Mouse (Mus musculus) hindbrain, embryonic 13.5 days (tissue): ENCODE data around the gene Parvb. TPM values are rescaled to one million over a fixed set of nuclear protein-coding genes. Genes with fewer than 3 reads are reported as not detected.

Source experiments
- ATAC-seq: fragments of 200-750 bp; cut with Nextera tagmentation; 2 replicates; pipeline ENCODE4 v1.8.0; 2017; ENCODE audit warnings: moderate TSS enrichment; ENCODE audit not compliant: low FRiP score
- H3K27ac ChIP-seq: fragments of 300-500 bp; sonication (generic); 2 replicates; pipeline ENCODE4 v1.5.1; 2015; ENCODE audit warnings: inconsistent platforms, mild to moderate bottlenecking, moderate library complexity
- H3K27me3 ChIP-seq: fragments of 300-500 bp; sonication (generic); 2 replicates; pipeline ENCODE4 v1.6.1; 2015; ENCODE audit warnings: mild to moderate bottlenecking, inconsistent platforms
- H3K36me3 ChIP-seq: fragments of 300-500 bp; sonication (generic); 2 replicates; pipeline ENCODE4 v1.6.1; 2015; ENCODE audit warnings: mild to moderate bottlenecking, inconsistent platforms
- H3K4me1 ChIP-seq: fragments of 300-500 bp; sonication (generic); replicated peaks from 2 replicates; pipeline ENCODE4 v1.6.1; 2015; ENCODE audit warnings: inconsistent platforms
- H3K4me2 ChIP-seq: fragments of 300-500 bp; sonication (generic); 2 replicates; pipeline ENCODE4 v1.6.1; 2015; ENCODE audit warnings: inconsistent platforms, mild to moderate bottlenecking, moderate library complexity
- H3K4me3 ChIP-seq: fragments of 300-500 bp; sonication (generic); 2 replicates; pipeline ENCODE4 v1.5.1; 2015; ENCODE audit warnings: mild to moderate bottlenecking, inconsistent platforms
- H3K9ac ChIP-seq: fragments of 300-500 bp; sonication (generic); 2 replicates; pipeline ENCODE4 v1.6.1; 2015; ENCODE audit warnings: mild to moderate bottlenecking, inconsistent platforms
- H3K9me3 ChIP-seq: fragments of 300-500 bp; sonication (generic); 2 replicates; pipeline ENCODE4 v1.6.1; 2016; ENCODE audit warnings: inconsistent platforms
- WGBS: fragments of 180-500 bp; shearing (Covaris S2); methylation state at CpG from one replicate; pipeline ENCODE4 v1.1.7; 2015; 5-methylcytosine and 5-hydroxymethylcytosine counted together
- polyA plus RNA-seq: library from polyadenylated mRNA; unstranded; fragments of >200 nt; fragmentation: Nextera tagmentation; extraction: Ambion mirVana; gene quantifications from 2 replicates; pipeline ENCODE4 v1.2.1, GENCODE M21; 2015

Parvb gene
- polyA plus RNA-seq, 1 experiment from 2014 or later, result 3.9 TPM

DNA sequence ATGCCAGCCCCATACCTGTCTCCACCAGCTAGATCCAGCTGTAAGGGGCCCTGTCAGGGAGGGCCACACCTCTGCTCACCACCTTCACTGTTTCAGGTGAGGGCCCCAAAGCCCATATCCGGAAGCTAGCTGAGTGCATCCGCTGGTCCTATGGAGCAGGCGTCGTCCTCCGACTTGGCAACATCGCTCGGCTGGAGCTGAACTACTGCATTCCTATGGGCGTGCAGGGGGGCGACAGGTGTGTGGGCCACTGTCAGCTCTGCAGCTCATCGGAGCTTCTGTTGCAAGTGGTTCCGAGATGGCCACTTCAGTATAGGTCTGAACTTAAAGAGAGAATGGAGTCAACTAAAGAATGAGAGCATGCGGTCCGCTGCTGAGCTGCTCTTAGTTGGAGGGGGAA is 20.9 kb upstream of the Parvb start:
- Histone ChIP-seq H3K9ac (no peak overlapping the region), H3K4me1 (peaks cover 30% of the 10 kb centered on the region), H3K36me3 (peaks cover 67% of the 10 kb centered on the region), H3K27ac (no peak overlapping the region), H3K27me3 (no peaks in the 10 kb centered on the region), H3K4me3 (no peak overlapping the region), H3K9me3 (no peaks in the 10 kb centered on the region), H3K4me2 (no peak overlapping the region)
- WGBS, result 93% methylated on average over 13 of the region's 13 CpGs
- ATAC-seq, result no peak

DNA sequence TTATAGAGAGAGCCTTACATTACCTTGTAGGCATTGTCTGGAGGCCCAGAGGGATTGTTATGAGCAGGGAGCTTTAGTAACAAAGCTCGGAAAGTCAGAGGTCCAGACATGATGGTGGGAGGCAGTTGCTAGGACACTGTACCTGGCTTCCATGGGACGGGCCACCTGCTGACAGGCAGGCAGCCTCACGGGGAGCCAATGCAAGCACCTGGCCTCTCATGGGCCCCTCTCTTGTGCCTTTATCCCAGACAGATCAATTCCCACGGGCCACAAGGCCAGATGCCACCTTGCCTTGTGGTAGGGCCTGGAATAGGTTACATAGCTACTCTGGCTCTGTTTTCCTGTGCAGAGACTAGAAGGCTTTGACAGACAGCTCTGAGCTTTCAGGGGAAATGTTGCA is 20.3 kb upstream of the Parvb start:
- no peaks in the 10 kb centered on the region for H3K9me3 ChIP-seq
- no peaks in the 10 kb centered on the region for H3K27me3 ChIP-seq
- 70% methylated on average over 4 of the region's 4 CpGs for WGBS
- H3K4me1 ChIP-seq, result peaks cover 37% of the 10 kb centered on the region
- H3K4me3 ChIP-seq, result no peak overlapping the region
- ATAC-seq, result peak; percentile 26; the same call in 1 of the 2 replicates
- no peak overlapping the region for H3K9ac ChIP-seq
- no peak overlapping the region for H3K4me2 ChIP-seq
- peaks cover 61% of the 10 kb centered on the region for H3K36me3 ChIP-seq
- H3K27ac ChIP-seq, result no peak overlapping the region

DNA sequence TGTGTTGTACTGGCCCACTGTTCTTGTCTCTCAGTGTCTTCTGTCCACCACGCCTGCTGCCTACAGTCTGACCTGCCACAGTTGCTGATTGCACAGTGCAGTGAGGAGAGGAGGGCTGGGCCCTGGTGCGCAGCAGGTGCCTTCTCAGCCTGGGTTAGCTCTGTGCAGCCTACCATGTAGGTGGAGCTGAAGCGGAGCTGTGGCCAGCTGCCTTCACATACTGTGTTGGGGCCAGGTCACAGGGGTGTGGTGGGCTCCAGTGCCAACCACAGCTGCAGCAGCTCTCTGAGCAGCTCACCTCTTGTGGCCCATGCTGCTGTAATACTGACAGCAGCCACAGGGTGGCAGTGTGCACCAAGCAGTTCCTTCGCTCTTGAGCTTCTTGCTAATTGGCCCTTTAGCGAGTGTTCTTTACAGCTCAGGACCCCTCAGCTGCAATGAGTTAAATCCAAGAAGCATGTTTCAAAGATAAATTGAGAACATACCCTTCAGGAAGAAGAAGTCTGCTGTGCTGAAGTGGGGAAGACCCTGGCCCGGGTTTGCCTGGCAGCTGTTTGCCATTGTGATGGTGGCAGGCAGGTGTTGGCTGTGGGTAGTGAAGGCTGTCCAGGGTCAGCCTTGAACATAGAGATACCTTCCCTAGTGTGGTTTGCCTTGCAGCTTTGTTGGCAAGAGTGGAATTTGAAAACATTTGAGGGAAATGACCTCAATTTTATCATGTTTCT is 19.6 kb upstream of the Parvb start:
- 45% methylated on average over 6 of the region's 6 CpGs for WGBS
- ATAC-seq, result peak; percentile 67; the same call in 1 of the 2 replicates
- Histone ChIP-seq H3K27me3 (no peaks in the 10 kb centered on the region), H3K27ac (no peak overlapping the region), H3K36me3 (peaks cover 54% of the 10 kb centered on the region), H3K9ac (no peak overlapping the region), H3K4me1 (peaks cover 43% of the 10 kb centered on the region), H3K9me3 (no peaks in the 10 kb centered on the region), H3K4me2 (no peak overlapping the region), H3K4me3 (no peak overlapping the region)

DNA sequence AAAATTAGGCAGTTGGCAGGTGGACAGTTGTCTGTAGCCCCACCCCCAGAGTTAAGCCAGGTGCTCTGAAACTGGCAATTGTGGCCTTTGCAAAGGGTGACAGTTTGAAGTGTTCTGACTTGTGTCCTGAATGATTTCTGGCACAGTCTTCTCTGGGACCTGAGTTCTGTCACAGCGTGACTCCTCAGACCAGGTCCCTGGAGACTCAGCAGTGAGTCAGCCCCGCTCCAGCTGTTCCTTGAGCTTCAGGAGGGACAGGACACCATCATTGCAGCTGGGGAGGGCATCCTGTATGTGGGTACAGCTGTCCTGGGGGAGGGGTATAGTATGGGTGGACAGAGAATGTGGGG is 19.1 kb upstream of the Parvb start:
- no peak overlapping the region for H3K4me2 ChIP-seq
- no peak overlapping the region for H3K4me3 ChIP-seq
- no peak overlapping the region for H3K27ac ChIP-seq
- peaks cover 47% of the 10 kb centered on the region for H3K4me1 ChIP-seq
- no peaks in the 10 kb centered on the region for H3K27me3 ChIP-seq
- H3K9me3 ChIP-seq, result no peaks in the 10 kb centered on the region
- 83% methylated on average over 2 of the region's 2 CpGs for WGBS
- no peak for ATAC-seq
- H3K36me3 ChIP-seq, result peaks cover 49% of the 10 kb centered on the region
- H3K9ac ChIP-seq, result no peak overlapping the region; the same call in 1 of the 2 replicates

GRCm38 (mm10) chr15:84213162-84213739 is 18.6 kb upstream of the Parvb start:
- WGBS, result 88% methylated on average over 6 of the region's 6 CpGs
- Histone ChIP-seq H3K4me3 (no peak overlapping the region), H3K27me3 (no peaks in the 10 kb centered on the region), H3K36me3 (peaks cover 45% of the 10 kb centered on the region), H3K27ac (no peak overlapping the region), H3K4me2 (no peak overlapping the region), H3K9me3 (no peaks in the 10 kb centered on the region), H3K9ac (peak overlapping the region; percentile 46; the same call in 1 of the 2 replicates), H3K4me1 (peaks cover 52% of the 10 kb centered on the region)
- ATAC-seq, result no peak

DNA sequence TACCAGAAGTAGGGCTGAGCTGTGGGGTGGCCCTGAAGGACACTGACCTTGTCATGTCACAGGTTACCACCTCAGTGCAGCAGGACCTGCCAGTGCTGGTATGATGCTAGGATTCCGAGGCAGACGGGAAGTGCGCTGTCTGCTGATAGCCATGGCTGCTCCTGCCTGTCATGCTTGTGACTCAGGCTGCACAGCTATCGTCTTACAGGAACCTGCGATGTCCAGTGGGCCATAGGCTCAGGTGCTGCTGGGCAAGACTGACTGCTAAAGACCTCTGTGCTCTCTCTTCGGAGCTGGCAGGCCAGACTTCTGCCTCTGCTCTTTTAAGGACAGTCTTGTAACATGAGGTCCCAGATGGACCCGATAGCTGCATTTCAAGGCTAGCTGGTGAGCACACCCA is 17.4 kb upstream of the Parvb start:
- H3K36me3 ChIP-seq, result peaks cover 35% of the 10 kb centered on the region
- H3K4me2 ChIP-seq, result no peak overlapping the region
- no peaks in the 10 kb centered on the region for H3K9me3 ChIP-seq
- peaks cover 64% of the 10 kb centered on the region for H3K4me1 ChIP-seq
- H3K27ac ChIP-seq, result no peak overlapping the region
- H3K27me3 ChIP-seq, result no peaks in the 10 kb centered on the region
- no peak for ATAC-seq
- peak overlapping the region; percentile 46; the same call in 1 of the 2 replicates for H3K9ac ChIP-seq
- WGBS, result 74% methylated on average over 7 of the region's 7 CpGs
- no peak overlapping the region for H3K4me3 ChIP-seq

DNA sequence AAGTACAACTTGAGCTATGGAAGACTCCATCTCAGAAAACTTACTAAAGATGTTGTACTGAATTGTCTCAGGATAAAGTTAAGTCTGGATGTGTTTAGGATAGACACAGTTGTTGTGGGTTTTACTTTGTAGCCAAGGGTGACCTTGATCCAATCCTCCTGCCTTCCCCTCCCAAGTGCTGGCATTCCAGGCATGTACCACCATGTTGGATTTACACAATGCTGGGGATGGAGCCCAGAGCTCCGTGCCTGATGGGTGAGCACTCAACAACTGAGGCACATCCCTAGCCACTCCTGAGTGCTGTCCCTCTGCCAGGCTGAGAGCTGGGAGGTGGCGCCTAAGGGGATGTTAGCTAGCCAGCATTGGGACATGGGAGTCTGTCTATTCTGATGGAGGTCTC is 16.6 kb upstream of the Parvb start:
- no peaks in the 10 kb centered on the region for H3K9me3 ChIP-seq
- H3K9ac ChIP-seq, result no peak overlapping the region
- WGBS, result 80% methylated on average over 2 of the region's 2 CpGs
- H3K27me3 ChIP-seq, result no peaks in the 10 kb centered on the region
- no peak overlapping the region for H3K4me2 ChIP-seq
- no peak overlapping the region for H3K27ac ChIP-seq
- no peak for ATAC-seq
- H3K4me3 ChIP-seq, result no peak overlapping the region
- peaks cover 27% of the 10 kb centered on the region for H3K36me3 ChIP-seq
- peaks cover 66% of the 10 kb centered on the region for H3K4me1 ChIP-seq

- no peak overlapping the region for H3K4me2 ChIP-seq
- peak overlapping the region; percentile 10; the same call in 1 of the 2 replicates for H3K27ac ChIP-seq
- peaks cover 66% of the 10 kb centered on the region for H3K4me1 ChIP-seq
- no peak overlapping the region for H3K9ac ChIP-seq
- no peak for ATAC-seq
- H3K4me3 ChIP-seq, result no peak overlapping the region
- no peaks in the 10 kb centered on the region for H3K9me3 ChIP-seq
- peaks cover 19% of the 10 kb centered on the region for H3K36me3 ChIP-seq
- H3K27me3 ChIP-seq, result no peaks in the 10 kb centered on the region
These were observed 15.8 kb upstream of the Parvb start for GRCm38 (mm10) chr15:84216026-84216425.

DNA sequence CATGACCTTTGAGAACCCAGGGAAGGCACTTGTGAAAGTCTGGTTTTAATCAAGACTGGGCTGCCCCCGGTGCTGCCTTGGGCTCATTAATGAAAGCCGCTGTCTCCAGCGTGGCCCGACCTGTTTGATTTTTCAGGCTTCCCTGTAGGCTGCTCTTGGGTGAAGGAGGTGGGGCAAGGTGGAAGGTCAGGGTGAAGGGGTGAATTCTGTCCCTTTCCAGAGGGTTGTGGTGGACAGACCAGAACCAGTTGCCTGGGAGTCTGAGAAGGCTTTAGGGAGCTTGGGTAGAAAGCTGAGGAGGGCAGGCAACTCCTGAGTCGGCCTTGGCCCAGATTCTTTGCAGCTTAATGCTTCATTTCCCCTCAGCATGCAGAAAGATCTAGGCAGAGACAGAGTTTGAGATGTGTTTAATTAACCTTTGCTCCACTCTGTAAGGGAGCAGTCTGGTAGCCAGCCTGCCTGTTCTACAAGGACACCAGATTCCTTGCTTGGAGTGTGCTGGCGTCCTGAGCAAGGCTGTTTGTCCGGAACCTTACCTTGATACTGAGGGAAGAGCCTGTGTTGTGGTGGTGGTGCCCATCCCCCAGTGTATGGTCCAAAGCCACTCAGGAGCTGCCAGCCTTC is 15.3 kb upstream of the Parvb start:
- ATAC-seq, result no peak
- Histone ChIP-seq H3K27me3 (no peaks in the 10 kb centered on the region), H3K4me2 (no peak overlapping the region), H3K27ac (peak overlapping the region; percentile 10), H3K36me3 (peaks cover 14% of the 10 kb centered on the region), H3K4me3 (no peak overlapping the region), H3K9me3 (no peaks in the 10 kb centered on the region), H3K9ac (no peak overlapping the region), H3K4me1 (peaks cover 66% of the 10 kb centered on the region)
- WGBS, result 33% methylated on average over 7 of the region's 7 CpGs

GRCm38 (mm10) chr15:84217969-84218782 is 13.7 kb upstream of the Parvb start:
- WGBS, result 29% methylated on average over 23 of the region's 23 CpGs
- peaks cover 56% of the 10 kb centered on the region for H3K4me1 ChIP-seq
- H3K27me3 ChIP-seq, result no peaks in the 10 kb centered on the region
- H3K27ac ChIP-seq, result peak overlapping the region; percentile 72
- no peak overlapping the region for H3K4me3 ChIP-seq
- 0 out of 2 replicates have a peak overlapping the region, but pooled peaks have one; percentile 1 for H3K4me2 ChIP-seq
- H3K36me3 ChIP-seq, result peaks cover 10% of the 10 kb centered on the region
- H3K9ac ChIP-seq, result peak overlapping the region; percentile 24; the same call in 1 of the 2 replicates
- no peaks in the 10 kb centered on the region for H3K9me3 ChIP-seq
- peak; percentile 41; the same call in 1 of the 2 replicates for ATAC-seq

DNA sequence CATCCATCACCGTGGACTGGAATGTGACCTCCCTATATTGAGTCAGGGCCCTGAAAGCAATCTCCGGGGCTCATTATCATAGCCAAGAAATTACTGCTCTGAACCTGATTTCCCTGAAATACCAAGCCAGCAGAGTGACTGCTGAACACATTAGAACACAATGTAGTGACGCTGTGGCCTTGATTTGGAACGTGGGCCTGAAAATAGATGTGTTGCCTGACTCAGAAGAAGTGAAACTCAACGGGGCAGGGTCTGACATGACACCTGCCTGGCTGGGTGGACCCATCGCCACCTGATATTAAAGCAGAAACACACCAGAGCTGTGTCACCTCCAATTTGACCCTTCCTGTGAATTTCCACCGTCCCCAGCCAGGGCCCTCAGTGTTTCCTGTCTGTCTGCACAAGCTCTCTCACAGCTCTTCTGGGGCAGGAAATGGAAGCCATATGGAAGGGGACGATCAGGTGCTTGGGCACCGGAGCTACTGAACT is 13.0 kb upstream of the Parvb start:
- WGBS, result 29% methylated on average over 9 of the region's 9 CpGs
- Histone ChIP-seq H3K4me3 (no peak overlapping the region), H3K27ac (peak overlapping the region; percentile 72), H3K4me1 (peaks cover 56% of the 10 kb centered on the region), H3K4me2 (0 out of 2 replicates have a peak overlapping the region, but pooled peaks have one; percentile 1), H3K9me3 (no peaks in the 10 kb centered on the region), H3K36me3 (peaks cover 10% of the 10 kb centered on the region), H3K27me3 (no peaks in the 10 kb centered on the region), H3K9ac (0 out of 2 replicates have a peak overlapping the region, but pooled peaks have one; percentile 24)
- ATAC-seq, result no peak

GRCm38 (mm10) chr15:84221539-84221938 is 10.3 kb upstream of the Parvb start:
- peaks cover 59% of the 10 kb centered on the region for H3K4me1 ChIP-seq
- 77% methylated on average over 5 of the region's 5 CpGs for WGBS
- H3K9me3 ChIP-seq, result no peaks in the 10 kb centered on the region

More at GRCm38 (mm10) chr15:84221539-84221938, 10.3 kb upstream of the Parvb start:
- Histone ChIP-seq H3K36me3 (no peaks in the 10 kb centered on the region), H3K27ac (no peak overlapping the region), H3K9ac (no peak overlapping the region), H3K4me2 (no peak overlapping the region), H3K4me3 (no peak overlapping the region), H3K27me3 (no peaks in the 10 kb centered on the region)
- ATAC-seq, result no peak
